12 mouse cellular contexts compared by ENCODE assay signal in genomic region chr6:50822236-50823151, GRCm38 (mm10).
DNase-seq lines count a peak whose midpoint lies in the region; ATAC-seq and TF ChIP-seq lines count a peak whose summit lies in the region.
"Had no signal": no experiment of that assay in that cellular context is flagged by ENCODE, and none has a peak within 500 bp of the region (broad histone marks: within the 10 kb centered on the region; RNA-seq: fewer than 3 reads in every experiment).

No protein-coding gene starts in this region.

- no peak overlapping the region for H3K9ac ChIP-seq in hindbrain, postnatal 0 days (replicated peaks; ENCODE audit: low read length)
- no peak overlapping the region for H3K9ac ChIP-seq in embryonic facial prominence, embryonic 12.5 days
- peak overlapping the region; percentile 20 for H3K9ac ChIP-seq in hindbrain, embryonic 12.5 days
- no peak overlapping the region for H3K9ac ChIP-seq in midbrain, embryonic 12.5 days (replicated peaks)
- H3K9ac ChIP-seq: liver, embryonic 13.5 days had no signal

- 37% methylated on average over 18 of the region's 18 CpGs for WGBS in hindbrain, embryonic 10.5 days
- WGBS in hindbrain, postnatal 0 days, result 37% methylated on average over 18 of the region's 18 CpGs
- WGBS in embryonic facial prominence, embryonic 12.5 days, result 23% methylated on average over 18 of the region's 18 CpGs
- 27% methylated on average over 18 of the region's 18 CpGs for WGBS in hindbrain, embryonic 12.5 days
- WGBS in midbrain, embryonic 12.5 days, result 27% methylated on average over 18 of the region's 18 CpGs

- no peak for DNase-seq in hindbrain, embryonic 10.5 days (ENCODE audit: low spot score)
- no peak for DNase-seq in hindbrain, postnatal 0 days (ENCODE audit: low spot score)
- no peak for DNase-seq in cerebellum, adult 11-12 months
- DNase-seq: adrenal gland, adult 8-10 months; cerebellum, adult 11 months; heart, adult 2 months; liver, embryonic 13.5 days had no signal

- no peaks in the 10 kb centered on the region for H3K9me3 ChIP-seq in hindbrain, embryonic 10.5 days
- no peaks in the 10 kb centered on the region for H3K9me3 ChIP-seq in hindbrain, postnatal 0 days (ENCODE audit: low read length)
- H3K9me3 ChIP-seq in embryonic facial prominence, embryonic 12.5 days, result no peaks in the 10 kb centered on the region
- H3K9me3 ChIP-seq in hindbrain, embryonic 12.5 days (replicated peaks), result no peaks in the 10 kb centered on the region
- H3K9me3 ChIP-seq in midbrain, embryonic 12.5 days, result peaks cover 2% of the 10 kb centered on the region; the same call in 1 of the 2 replicates
- H3K9me3 ChIP-seq: liver, embryonic 13.5 days had no signal

- H3K4me1 ChIP-seq in hindbrain, embryonic 10.5 days (replicated peaks), result peaks cover 68% of the 10 kb centered on the region
- peaks cover 13% of the 10 kb centered on the region; the same call in 1 of the 2 replicates for H3K4me1 ChIP-seq in hindbrain, postnatal 0 days (ENCODE audit: insufficient read depth, low read length)
- H3K4me1 ChIP-seq in embryonic facial prominence, embryonic 12.5 days, result peaks cover 43% of the 10 kb centered on the region
- peaks cover 56% of the 10 kb centered on the region for H3K4me1 ChIP-seq in hindbrain, embryonic 12.5 days
- H3K4me1 ChIP-seq in midbrain, embryonic 12.5 days, result peaks cover 55% of the 10 kb centered on the region
- H3K4me1 ChIP-seq: liver, embryonic 13.5 days had no signal

- peak overlapping the region; percentile 23 for H3K4me3 ChIP-seq in hindbrain, embryonic 10.5 days
- no peak overlapping the region for H3K4me3 ChIP-seq in hindbrain, postnatal 0 days (ENCODE audit: low read length)
- no peak overlapping the region for H3K4me3 ChIP-seq in embryonic facial prominence, embryonic 12.5 days
- H3K4me3 ChIP-seq in hindbrain, embryonic 12.5 days, result no peak overlapping the region
- H3K4me3 ChIP-seq in midbrain, embryonic 12.5 days, result no peak overlapping the region
- H3K4me3 ChIP-seq: heart, adult 2 months; liver, embryonic 13.5 days had no signal

- H3K36me3 ChIP-seq in hindbrain, embryonic 10.5 days, result no peaks in the 10 kb centered on the region
- H3K36me3 ChIP-seq in hindbrain, postnatal 0 days (ENCODE audit: insufficient read depth, low read length), result no peaks in the 10 kb centered on the region
- H3K36me3 ChIP-seq in embryonic facial prominence, embryonic 12.5 days, result no peaks in the 10 kb centered on the region
- no peaks in the 10 kb centered on the region for H3K36me3 ChIP-seq in hindbrain, embryonic 12.5 days
- H3K36me3 ChIP-seq in midbrain, embryonic 12.5 days, result no peaks in the 10 kb centered on the region
- H3K36me3 ChIP-seq: liver, embryonic 13.5 days had no signal

- H3K27ac ChIP-seq in hindbrain, embryonic 10.5 days, result peak overlapping the region; percentile 86
- H3K27ac ChIP-seq in hindbrain, postnatal 0 days, result no peak overlapping the region; the same call in 1 of the 2 replicates
- peak overlapping the region; percentile 91 for H3K27ac ChIP-seq in embryonic facial prominence, embryonic 12.5 days
- H3K27ac ChIP-seq in hindbrain, embryonic 12.5 days, result peak overlapping the region; percentile 93
- H3K27ac ChIP-seq in midbrain, embryonic 12.5 days (replicated peaks), result peak overlapping the region; percentile 88
- H3K27ac ChIP-seq: heart, adult 2 months; liver, embryonic 13.5 days had no signal

- no peak overlapping the region for H3K4me2 ChIP-seq in hindbrain, postnatal 0 days (ENCODE audit: low read depth, low read length)
- H3K4me2 ChIP-seq in embryonic facial prominence, embryonic 12.5 days (replicated peaks), result no peak overlapping the region
- peak overlapping the region; percentile 24; the same call in 1 of the 2 replicates for H3K4me2 ChIP-seq in hindbrain, embryonic 12.5 days (replicated peaks)
- peak overlapping the region; percentile 6; the same call in 1 of the 2 replicates for H3K4me2 ChIP-seq in midbrain, embryonic 12.5 days (replicated peaks)
- H3K4me2 ChIP-seq: liver, embryonic 13.5 days had no signal

- 0 out of 2 replicates have a peak, but pooled peaks cover 5% of the 10 kb centered on the region for H3K27me3 ChIP-seq in hindbrain, embryonic 10.5 days (ENCODE audit: insufficient read depth, poor library complexity, severe bottlenecking)
- H3K27me3 ChIP-seq in hindbrain, postnatal 0 days (ENCODE audit: insufficient read depth, low read length), result no peaks in the 10 kb centered on the region
- no peaks in the 10 kb centered on the region for H3K27me3 ChIP-seq in embryonic facial prominence, embryonic 12.5 days
- H3K27me3 ChIP-seq in hindbrain, embryonic 12.5 days, result no peaks in the 10 kb centered on the region
- no peaks in the 10 kb centered on the region for H3K27me3 ChIP-seq in midbrain, embryonic 12.5 days

- no peak for ATAC-seq in hindbrain, postnatal 0 days
- ATAC-seq in embryonic facial prominence, embryonic 12.5 days (ENCODE audit: insufficient number of reproducible peaks, insufficient read depth, low FRiP score, low TSS enrichment), result peak; percentile 78
- peak; percentile 49 for ATAC-seq in hindbrain, embryonic 12.5 days (ENCODE audit: low FRiP score)
- ATAC-seq in midbrain, embryonic 12.5 days (ENCODE audit: low FRiP score, low read depth), result peak; percentile 32
- no peak for ATAC-seq in CD4-positive, CD25-positive, alpha-beta regulatory T cell, adult 4 months
- no peak for ATAC-seq in erythroid progenitor cell, adult 5-6 weeks (replicated peaks; ENCODE audit: low FRiP score, poor library complexity, severe bottlenecking)

- no peak for TF ChIP-seq CTCF in hindbrain, postnatal 0 days (IDR thresholded peaks at IDR 0.05; ENCODE audit: low read depth)

Comparison
In these comparisons a context has a peak if more than half of its experiments do, and no peak if none do; other contexts are left out.
1. ATAC-seq: peak in embryonic facial prominence, embryonic 12.5 days (single experiment), hindbrain, embryonic 12.5 days (single experiment) and midbrain, embryonic 12.5 days (single experiment); none in hindbrain, postnatal 0 days (single experiment), CD4-positive, CD25-positive, alpha-beta regulatory T cell, adult 4 months (single experiment) and erythroid progenitor cell, adult 5-6 weeks (single experiment).
2. H3K4me2 ChIP-seq: peak in hindbrain, embryonic 12.5 days (single experiment) and midbrain, embryonic 12.5 days (single experiment); none in hindbrain, postnatal 0 days (single experiment) and embryonic facial prominence, embryonic 12.5 days (single experiment).